Mouse (Mus musculus): ENCODE measurements around the gene Lhx6. TPM values are rescaled to one million over a fixed set of nuclear protein-coding genes. Genes with fewer than 3 reads are reported as not detected.
A peak's percentile ranks its signal among the peaks of the same experiment; 100 is the strongest.

Lhx6 gene
- polyA plus RNA-seq, 1 experiment from 2014 or later: 6.4 TPM

DNA sequence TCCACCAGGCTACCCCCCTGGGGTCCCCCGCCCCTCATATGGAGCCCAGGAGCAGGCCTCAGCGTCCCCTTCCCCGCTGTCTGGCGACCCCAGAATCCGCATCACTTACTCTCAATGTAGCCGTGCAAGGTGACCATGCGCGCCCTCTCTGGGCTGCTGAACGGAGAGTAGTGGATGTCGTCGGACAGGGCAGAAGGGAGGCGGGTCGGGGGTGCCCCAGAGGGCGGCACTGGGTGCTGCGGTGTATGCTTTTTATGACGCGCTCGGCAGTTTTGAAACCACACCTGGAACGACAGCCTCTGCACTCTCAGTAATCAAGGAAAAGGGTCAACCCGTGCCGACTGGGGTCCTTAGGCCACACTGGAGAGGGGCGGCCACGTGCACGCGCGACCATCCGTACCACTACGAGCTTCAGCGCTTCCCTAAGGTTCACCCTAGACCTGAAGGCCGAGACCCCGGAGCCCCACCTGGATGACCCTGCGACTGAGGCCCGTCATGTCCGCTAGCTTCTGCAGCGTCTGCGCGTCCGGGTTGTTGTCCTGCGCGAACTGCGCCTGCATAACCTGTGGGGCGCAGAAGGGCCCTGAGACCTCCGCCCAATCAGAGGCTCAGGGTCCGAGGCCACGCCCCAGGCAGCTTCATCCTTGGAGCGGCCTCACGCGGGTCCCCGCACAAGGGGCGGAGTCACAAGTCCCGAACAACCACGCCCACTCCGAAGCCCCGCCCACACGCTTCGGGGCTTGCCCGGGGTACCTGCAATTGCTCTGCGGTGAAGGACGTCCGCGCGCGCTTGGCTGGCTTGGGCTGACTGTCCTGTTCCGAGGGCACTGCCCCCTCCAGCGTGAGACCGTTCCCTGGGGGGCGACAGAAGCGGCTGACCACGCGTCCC is 14.1 kb downstream of the Lhx6 start:
- Histone ChIP-seq H3K4me2 (peak overlapping the region; percentile 85), H3K27ac (no peak overlapping the region), H3K4me1 (peaks cover 20% of the 10 kb centered on the region), H3K9ac (no peak overlapping the region), H3K4me3 (peak overlapping the region; percentile 43), H3K27me3 (peaks cover 81% of the 10 kb centered on the region), H3K9me3 (no peaks in the 10 kb centered on the region), H3K36me3 (no peaks in the 10 kb centered on the region)
- WGBS: 7% methylated on average over 70 of the region's 70 CpGs
- peak; percentile 75 for ATAC-seq (ENCODE audit: borderline replicate concordance, extremely low read depth, low FRiP score, low TSS enrichment)

DNA sequence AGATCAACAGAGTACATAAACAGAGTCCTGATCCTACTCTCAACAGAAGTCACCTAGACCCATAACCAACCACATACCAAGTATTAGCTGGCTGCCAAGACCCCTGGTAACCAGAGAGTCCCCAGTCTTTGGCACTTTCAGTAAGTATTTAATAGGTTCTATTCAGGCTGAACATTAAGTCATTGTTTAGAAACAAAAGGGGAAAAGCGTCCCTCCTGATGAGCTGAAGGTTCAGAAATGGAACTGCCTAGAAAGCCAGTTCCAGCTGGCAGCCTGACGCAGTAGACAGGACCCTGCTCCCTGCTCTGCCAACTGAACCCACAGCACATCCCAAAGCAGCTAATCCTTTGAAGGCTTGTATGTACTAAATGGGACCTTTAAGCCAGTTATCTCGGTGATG is 16.0 kb downstream of the Lhx6 start:
- 66% methylated on average over 3 of the region's 3 CpGs for WGBS
- no peak for ATAC-seq (ENCODE audit: borderline replicate concordance, extremely low read depth, low FRiP score, low TSS enrichment)
- H3K4me1 ChIP-seq: peaks cover 20% of the 10 kb centered on the region
- no peaks in the 10 kb centered on the region for H3K9me3 ChIP-seq
- peaks cover 62% of the 10 kb centered on the region for H3K27me3 ChIP-seq
- no peak overlapping the region for H3K9ac ChIP-seq
- no peak overlapping the region for H3K4me3 ChIP-seq
- H3K36me3 ChIP-seq: no peaks in the 10 kb centered on the region
- no peak overlapping the region for H3K27ac ChIP-seq
- H3K4me2 ChIP-seq: no peak overlapping the region

- no peaks in the 10 kb centered on the region for H3K4me1 ChIP-seq
- H3K27ac ChIP-seq: no peak overlapping the region
- ATAC-seq (ENCODE audit: borderline replicate concordance, extremely low read depth, low FRiP score, low TSS enrichment): no peak
- peaks cover 20% of the 10 kb centered on the region for H3K27me3 ChIP-seq
- WGBS: 85% methylated on average over 1 of the region's 1 CpGs
- no peak overlapping the region for H3K4me2 ChIP-seq
- no peak overlapping the region for H3K4me3 ChIP-seq
- no peaks in the 10 kb centered on the region for H3K36me3 ChIP-seq
- H3K9ac ChIP-seq: no peak overlapping the region
- no peaks in the 10 kb centered on the region for H3K9me3 ChIP-seq
Measured at GRCm38 (mm10) chr2:36085041-36085440, 20.2 kb downstream of the Lhx6 start.

DNA sequence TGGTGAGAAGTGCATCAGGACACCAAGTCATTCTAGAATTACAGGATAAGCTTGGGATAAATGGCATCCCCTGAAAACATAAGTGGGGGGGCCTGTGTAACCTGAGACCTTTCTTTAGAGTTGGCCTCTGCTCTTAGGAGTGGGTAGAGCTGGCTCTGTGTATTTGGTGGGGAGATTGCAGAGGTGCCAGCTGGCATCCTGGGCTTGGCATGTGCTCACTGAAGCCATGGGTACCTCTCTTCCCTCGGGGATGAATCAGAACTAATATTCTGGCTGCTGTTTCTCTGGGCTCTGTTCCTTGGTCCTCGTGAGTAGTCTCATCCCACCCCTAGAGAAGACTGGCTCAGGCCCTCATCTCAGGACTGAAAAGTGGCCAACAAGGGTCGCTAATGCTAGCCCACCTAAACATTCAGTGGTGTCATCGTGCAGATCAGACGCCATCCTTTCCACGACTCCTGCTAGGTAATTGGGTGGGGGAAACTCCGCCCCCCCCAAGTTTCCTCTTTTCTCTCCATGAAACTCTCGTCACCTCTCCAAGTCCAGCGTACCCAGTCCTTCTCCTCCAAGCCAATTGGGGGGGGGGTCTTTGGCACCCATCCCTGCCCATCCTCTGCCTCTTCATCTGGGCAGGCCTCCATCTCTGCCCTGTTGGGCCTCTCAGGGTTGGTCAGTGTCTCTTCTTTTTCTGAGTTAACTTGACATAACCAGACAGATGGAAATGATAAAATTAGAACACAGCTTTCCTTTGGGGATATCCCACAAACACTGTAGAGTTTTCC is 22.2 kb downstream of the Lhx6 start:
- no peak for ATAC-seq (ENCODE audit: borderline replicate concordance, extremely low read depth, low FRiP score, low TSS enrichment)

GRCm38 (mm10) chr2:36081446-36081845 is 23.8 kb downstream of the Lhx6 start:
- H3K4me1 ChIP-seq: 0 out of 2 replicates have a peak, but pooled peaks cover 5% of the 10 kb centered on the region
- H3K27ac ChIP-seq: no peak overlapping the region
- no peak for ATAC-seq (ENCODE audit: borderline replicate concordance, extremely low read depth, low FRiP score, low TSS enrichment)
- no peaks in the 10 kb centered on the region for H3K36me3 ChIP-seq
- WGBS: 11% methylated on average over 9 of the region's 9 CpGs
- peaks cover 3% of the 10 kb centered on the region; the same call in 1 of the 2 replicates for H3K27me3 ChIP-seq
- no peak overlapping the region for H3K4me2 ChIP-seq
- no peak overlapping the region for H3K9ac ChIP-seq
- H3K9me3 ChIP-seq: no peaks in the 10 kb centered on the region
- H3K4me3 ChIP-seq: no peak overlapping the region

More for the DNA sequence above, 22.2 kb downstream of the Lhx6 start:
- no peaks in the 10 kb centered on the region for H3K36me3 ChIP-seq
- H3K9ac ChIP-seq: no peak overlapping the region
- no peak overlapping the region for H3K4me2 ChIP-seq
- H3K4me3 ChIP-seq: no peak overlapping the region
- no peaks in the 10 kb centered on the region for H3K4me1 ChIP-seq
- H3K9me3 ChIP-seq: no peaks in the 10 kb centered on the region
- H3K27me3 ChIP-seq: peaks cover 4% of the 10 kb centered on the region; the same call in 1 of the 2 replicates
- 73% methylated on average over 9 of the region's 9 CpGs for WGBS
- no peak overlapping the region for H3K27ac ChIP-seq

DNA sequence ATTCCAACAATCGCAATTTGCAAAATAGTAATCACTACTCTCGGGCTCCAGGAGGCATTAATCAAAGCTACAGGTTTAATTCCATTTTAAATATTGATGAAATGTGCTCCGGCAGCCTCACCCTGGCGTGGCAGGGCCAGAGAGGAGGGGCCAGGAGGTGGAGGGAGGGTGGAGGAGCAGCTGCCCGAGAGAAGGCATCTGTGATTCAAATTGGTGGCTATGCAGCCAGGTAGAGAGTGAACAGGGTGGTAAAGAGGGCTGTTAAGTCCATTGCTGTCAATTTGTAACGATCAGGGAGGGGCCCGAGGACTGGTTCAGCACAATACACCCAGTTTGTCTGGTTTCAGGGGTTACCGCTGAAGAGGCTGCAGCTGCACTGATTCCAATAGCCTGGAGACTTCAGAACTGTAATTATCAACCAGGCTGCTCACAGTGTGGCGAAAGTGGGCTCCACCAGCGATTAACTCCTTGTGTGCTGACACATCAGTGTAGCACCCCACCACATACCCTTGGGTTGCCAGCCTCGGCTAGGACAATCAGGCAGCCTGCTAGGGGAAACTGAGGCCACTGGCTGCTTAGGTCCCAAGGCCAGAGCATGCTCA is 27.9 kb downstream of the Lhx6 start:
- ATAC-seq (ENCODE audit: borderline replicate concordance, extremely low read depth, low FRiP score, low TSS enrichment): no peak
- Histone ChIP-seq H3K4me2 (no peak overlapping the region), H3K36me3 (no peaks in the 10 kb centered on the region), H3K27me3 (peaks cover 8% of the 10 kb centered on the region; the same call in 1 of the 2 replicates), H3K9ac (no peak overlapping the region), H3K4me1 (0 out of 2 replicates have a peak, but pooled peaks cover 5% of the 10 kb centered on the region), H3K9me3 (no peaks in the 10 kb centered on the region), H3K27ac (no peak overlapping the region), H3K4me3 (no peak overlapping the region)
- WGBS: 17% methylated on average over 11 of the region's 11 CpGs

DNA sequence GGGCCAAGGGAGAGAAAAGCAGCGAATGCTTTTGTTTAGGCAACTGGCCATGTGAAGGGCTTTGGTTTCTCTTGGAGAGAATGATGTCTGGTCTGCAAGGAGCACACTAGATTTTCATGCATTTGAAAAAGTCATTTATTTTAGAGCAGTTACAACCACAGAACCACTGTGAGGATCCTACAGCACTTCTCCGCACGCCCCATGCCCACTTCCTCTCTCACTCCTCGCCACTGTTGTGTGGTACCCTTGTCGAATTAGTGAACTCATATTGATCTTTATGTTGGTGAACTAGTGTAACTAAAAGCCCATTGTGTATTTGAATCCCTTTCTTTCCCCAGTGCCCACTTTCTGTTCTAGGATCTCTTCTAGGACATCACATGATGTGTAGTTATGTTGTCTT is 30.0 kb downstream of the Lhx6 start:
- Histone ChIP-seq H3K9ac (no peak overlapping the region), H3K4me3 (no peak overlapping the region), H3K27me3 (peaks cover 8% of the 10 kb centered on the region; the same call in 1 of the 2 replicates), H3K27ac (no peak overlapping the region), H3K36me3 (no peaks in the 10 kb centered on the region), H3K4me1 (0 out of 2 replicates have a peak, but pooled peaks cover 5% of the 10 kb centered on the region), H3K4me2 (no peak overlapping the region), H3K9me3 (no peaks in the 10 kb centered on the region)
- no peak for ATAC-seq (ENCODE audit: borderline replicate concordance, extremely low read depth, low FRiP score, low TSS enrichment)
- 76% methylated on average over 5 of the region's 5 CpGs for WGBS

- Histone ChIP-seq H3K9ac (no peak overlapping the region), H3K27me3 (0 out of 2 replicates have a peak, but pooled peaks cover 4% of the 10 kb centered on the region), H3K36me3 (no peaks in the 10 kb centered on the region), H3K4me2 (no peak overlapping the region), H3K27ac (no peak overlapping the region), H3K4me3 (no peak overlapping the region), H3K9me3 (no peaks in the 10 kb centered on the region), H3K4me1 (0 out of 2 replicates have a peak, but pooled peaks cover 5% of the 10 kb centered on the region)
- no peak for ATAC-seq (ENCODE audit: borderline replicate concordance, extremely low read depth, low FRiP score, low TSS enrichment)
- 53% methylated on average over 3 of the region's 3 CpGs for WGBS
Measured at GRCm38 (mm10) chr2:36073781-36074180, 31.4 kb downstream of the Lhx6 start.

DNA sequence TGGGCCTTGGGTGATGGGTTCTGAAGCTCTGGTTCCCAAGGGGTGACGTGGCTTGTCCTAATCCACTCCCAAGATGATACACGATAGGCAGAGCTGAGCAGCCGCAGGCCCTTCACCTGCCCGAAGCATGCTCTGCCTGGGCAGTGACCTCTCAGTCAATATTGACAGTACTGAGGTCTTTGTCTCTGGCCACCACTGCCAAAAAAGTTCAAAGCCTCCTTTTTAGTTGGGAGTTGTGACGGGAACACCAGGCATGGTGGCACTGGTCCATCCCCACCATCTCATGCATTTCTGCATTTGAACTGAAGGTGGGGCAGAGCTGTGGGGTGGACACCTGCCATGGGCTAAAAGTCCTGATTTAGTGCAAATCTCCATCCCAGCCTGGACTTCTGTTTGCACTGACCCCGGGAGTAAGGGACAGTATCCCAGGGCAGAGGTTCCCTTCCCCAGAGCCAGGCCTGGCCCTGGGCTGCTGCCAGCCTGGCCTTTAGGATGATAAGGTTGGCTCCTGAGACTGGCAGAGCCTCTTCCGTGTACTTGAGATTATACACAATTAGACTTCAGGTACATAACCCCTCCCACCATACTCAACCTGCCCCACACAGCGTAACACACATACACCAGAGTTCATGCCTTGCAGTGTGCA is 33.4 kb downstream of the Lhx6 start:
- WGBS: 62% methylated on average over 8 of the region's 8 CpGs
- no peak for ATAC-seq (ENCODE audit: borderline replicate concordance, extremely low read depth, low FRiP score, low TSS enrichment)

DNA sequence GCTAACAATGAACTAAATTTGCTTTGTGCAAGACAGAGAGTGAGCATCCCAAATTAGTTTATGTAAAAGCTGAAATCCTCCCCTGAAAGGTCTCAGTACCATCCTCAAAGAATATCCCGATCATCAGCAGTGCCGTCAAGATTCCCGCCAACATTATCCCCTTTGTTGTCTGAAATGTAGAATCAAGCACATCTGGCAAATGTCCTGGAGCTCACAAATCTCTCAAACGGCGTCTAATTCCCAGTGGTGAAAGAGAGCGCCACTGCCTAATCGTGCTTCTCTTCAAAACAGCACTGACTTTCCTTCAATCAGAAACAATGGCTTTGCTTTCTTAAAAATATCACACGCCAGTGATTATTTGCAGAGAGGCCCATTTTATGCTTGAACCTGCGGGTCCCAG is 38.1 kb downstream of the Lhx6 start:
- no peak overlapping the region for H3K4me2 ChIP-seq
- H3K4me1 ChIP-seq: no peaks in the 10 kb centered on the region
- no peak overlapping the region for H3K4me3 ChIP-seq
- no peaks in the 10 kb centered on the region for H3K36me3 ChIP-seq
- 68% methylated on average over 9 of the region's 9 CpGs for WGBS
- no peaks in the 10 kb centered on the region for H3K27me3 ChIP-seq
- H3K9me3 ChIP-seq: no peaks in the 10 kb centered on the region
- H3K9ac ChIP-seq: no peak overlapping the region
- ATAC-seq (ENCODE audit: borderline replicate concordance, extremely low read depth, low FRiP score, low TSS enrichment): no peak
- H3K27ac ChIP-seq: no peak overlapping the region

More for the DNA sequence above, 33.4 kb downstream of the Lhx6 start:
- no peaks in the 10 kb centered on the region for H3K4me1 ChIP-seq
- no peaks in the 10 kb centered on the region for H3K36me3 ChIP-seq
- 0 out of 2 replicates have a peak, but pooled peaks cover 4% of the 10 kb centered on the region for H3K27me3 ChIP-seq
- no peaks in the 10 kb centered on the region for H3K9me3 ChIP-seq
- no peak overlapping the region for H3K9ac ChIP-seq
- H3K4me2 ChIP-seq: no peak overlapping the region
- no peak overlapping the region for H3K27ac ChIP-seq
- no peak overlapping the region for H3K4me3 ChIP-seq

DNA sequence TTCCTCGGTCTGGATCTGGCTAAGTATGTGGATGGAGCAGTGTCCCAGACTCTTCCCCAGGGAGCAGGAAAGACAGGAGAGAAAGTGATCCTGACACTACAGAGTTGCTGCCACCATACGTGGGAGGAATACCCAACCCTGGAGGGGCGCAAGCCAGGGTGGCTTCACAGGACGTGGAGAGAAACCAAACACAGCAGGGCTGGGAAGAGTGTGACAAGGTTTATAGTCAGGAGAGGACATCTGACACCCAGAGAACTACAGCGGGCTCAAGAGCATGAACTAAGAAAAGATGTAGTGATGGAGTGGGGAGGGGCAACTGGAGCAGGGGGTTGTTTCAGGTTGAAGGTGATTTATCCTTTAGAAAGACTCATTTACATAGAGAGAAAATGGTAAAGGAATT is 43.8 kb downstream of the Lhx6 start:
- Histone ChIP-seq H3K27ac (no peak overlapping the region), H3K4me3 (no peak overlapping the region), H3K9me3 (no peaks in the 10 kb centered on the region), H3K9ac (no peak overlapping the region), H3K27me3 (no peaks in the 10 kb centered on the region), H3K4me2 (no peak overlapping the region), H3K36me3 (no peaks in the 10 kb centered on the region), H3K4me1 (no peaks in the 10 kb centered on the region)
- no peak for ATAC-seq (ENCODE audit: borderline replicate concordance, extremely low read depth, low FRiP score, low TSS enrichment)
- 53% methylated on average over 5 of the region's 5 CpGs for WGBS

All from lung, embryonic 15.5 days (tissue).